Mouse (Mus musculus): ENCODE measurements around the gene Mad2l2. TPM values are rescaled to one million over a fixed set of nuclear protein-coding genes. Genes with fewer than 3 reads are reported as not detected.

Mad2l2 gene
- total and polyA plus RNA-seq, 2 experiments from 2014 or later: 56.5 to 102 TPM

DNA sequence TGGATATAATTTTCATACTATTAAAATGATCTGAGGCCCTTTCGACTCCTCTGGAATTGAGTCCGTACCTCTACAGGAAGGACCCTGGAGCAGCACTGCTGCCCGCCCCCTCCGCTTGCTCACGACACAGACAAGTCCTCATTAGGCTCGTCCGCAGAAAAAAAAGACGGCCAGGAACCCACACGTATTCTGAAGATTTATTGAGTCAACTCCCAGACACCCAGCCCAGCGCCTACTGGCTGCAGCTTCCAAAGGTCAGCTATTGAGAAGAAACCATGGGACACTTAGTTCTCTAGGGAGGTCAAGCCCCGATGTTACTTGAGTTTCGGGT, 9.5 kb downstream of the Mad2l2 start:
- whole genome bisulfite sequencing: under 1% methylated on average over 12 of the region's 12 CpGs
- no peaks in the 10 kb centered on the region for H3K9me3 ChIP-seq (ENCODE audit: low read length)
- no peaks in the 10 kb centered on the region for H3K4me1 ChIP-seq (ENCODE audit: insufficient read depth, low read length)
- peak overlapping the region; percentile 59 for H3K4me3 ChIP-seq (ENCODE audit: low read length)
- no peaks in the 10 kb centered on the region for H3K27me3 ChIP-seq (ENCODE audit: insufficient read depth, low read length)
- no peak for TF ChIP-seq CTCF (IDR thresholded peaks at IDR 0.05; ENCODE audit: low read depth)
- peak overlapping the region; percentile 87 for H3K27ac ChIP-seq
- DNase-seq (ENCODE audit: low spot score) (no peak), ATAC-seq (peak; percentile 13)
- peak overlapping the region; percentile 61 for H3K9ac ChIP-seq (replicated peaks; ENCODE audit: low read length)
- peaks cover 7% of the 10 kb centered on the region; the same call in 1 of the 2 replicates for H3K36me3 ChIP-seq (ENCODE audit: insufficient read depth, low read length)
- peak overlapping the region; percentile 85 for H3K4me2 ChIP-seq (ENCODE audit: low read depth, low read length)

DNA sequence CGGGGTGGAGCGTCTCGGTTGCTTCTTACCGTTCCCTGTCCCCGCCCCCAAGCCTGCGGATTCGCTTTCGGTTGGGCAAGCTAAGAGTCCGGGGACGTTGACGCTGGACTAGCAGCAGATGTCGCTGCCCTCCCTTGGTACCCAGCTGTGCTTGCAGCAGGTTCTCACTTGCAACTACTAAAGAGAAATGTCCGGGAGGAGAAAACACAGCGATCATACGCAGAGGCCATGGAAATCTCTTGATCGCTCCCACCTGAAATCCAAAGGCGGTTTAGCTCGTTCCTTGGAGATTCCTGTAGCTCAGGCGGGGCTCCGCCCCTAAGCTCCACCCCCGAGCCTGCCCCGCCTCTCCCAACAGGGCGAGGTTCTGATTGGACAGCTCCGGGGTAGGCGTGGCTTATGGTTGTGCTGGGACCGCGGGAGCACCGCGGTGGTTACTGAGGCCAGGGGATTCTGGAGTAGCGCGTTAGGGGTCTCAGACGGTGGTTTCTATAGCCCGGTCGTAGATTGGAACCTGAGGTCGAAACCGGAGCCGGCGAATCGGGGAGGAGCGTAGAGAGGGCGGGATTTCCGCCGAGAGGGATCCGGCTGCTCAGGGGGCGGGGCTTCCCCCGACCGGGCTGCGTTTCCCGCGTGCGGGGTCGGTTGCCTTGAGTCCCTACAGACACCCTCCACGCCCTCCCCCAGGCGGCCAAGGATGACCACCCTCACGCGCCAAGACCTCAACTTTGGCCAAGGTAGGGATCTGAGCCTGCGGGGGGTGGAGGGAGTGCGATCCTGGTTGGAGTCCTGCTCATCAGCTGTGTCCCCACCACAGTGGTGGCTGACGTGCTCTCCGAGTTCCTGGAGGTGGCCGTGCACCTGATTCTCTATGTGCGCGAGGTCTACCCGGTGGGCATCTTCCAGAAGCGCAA, 10.2 kb downstream of the Mad2l2 start:
- H3K4me2 ChIP-seq (ENCODE audit: low read depth, low read length): peak overlapping the region; percentile 85
- ATAC-seq: peak; percentile 97
- peak overlapping the region; percentile 87 for H3K27ac ChIP-seq
- H3K4me1 ChIP-seq (ENCODE audit: insufficient read depth, low read length): no peaks in the 10 kb centered on the region
- under 1% methylated on average over 63 of the region's 65 CpGs for WGBS
- peak; percentile 74 for TF ChIP-seq CTCF (IDR thresholded peaks at IDR 0.05; ENCODE audit: low read depth)
- no peaks in the 10 kb centered on the region for H3K27me3 ChIP-seq (ENCODE audit: insufficient read depth, low read length)
- H3K4me3 ChIP-seq (ENCODE audit: low read length): peak overlapping the region; percentile 59
- H3K36me3 ChIP-seq (ENCODE audit: insufficient read depth, low read length): peaks cover 10% of the 10 kb centered on the region
- peak; percentile 94 for DNase-seq (ENCODE audit: low spot score)
- peak overlapping the region; percentile 61 for H3K9ac ChIP-seq (replicated peaks; ENCODE audit: low read length)
- no peaks in the 10 kb centered on the region for H3K9me3 ChIP-seq (ENCODE audit: low read length)

DNA sequence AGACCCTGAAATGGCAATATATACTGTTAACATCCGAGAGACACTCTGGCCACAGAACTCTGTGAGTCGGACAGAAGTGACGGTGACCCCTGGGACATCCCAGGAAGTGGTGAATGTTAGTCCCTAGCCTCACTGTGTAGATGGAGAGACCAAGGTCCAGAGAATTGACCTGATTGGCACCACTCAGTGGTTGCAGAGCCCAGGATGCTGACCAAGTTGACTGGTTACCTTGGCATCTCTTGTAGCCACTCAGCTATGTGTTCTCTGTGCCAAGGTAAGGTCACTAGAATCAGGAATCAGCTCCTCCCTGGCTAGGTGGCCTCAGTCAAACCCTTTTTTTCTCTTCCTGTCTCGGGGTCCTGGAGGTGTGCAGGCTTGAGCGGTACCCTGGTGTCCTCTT, 13.5 kb downstream of the Mad2l2 start:
- no peak overlapping the region for H3K4me3 ChIP-seq (ENCODE audit: low read length)
- peaks cover 25% of the 10 kb centered on the region for H3K36me3 ChIP-seq (ENCODE audit: insufficient read depth, low read length)
- DNase-seq (ENCODE audit: low spot score) (no peak), ATAC-seq (no peak)
- no peaks in the 10 kb centered on the region for H3K9me3 ChIP-seq (ENCODE audit: low read length)
- H3K4me2 ChIP-seq (ENCODE audit: low read depth, low read length): no peak overlapping the region
- 83% methylated on average over 5 of the region's 5 CpGs for WGBS
- no peak for TF ChIP-seq CTCF (IDR thresholded peaks at IDR 0.05; ENCODE audit: low read depth)
- no peaks in the 10 kb centered on the region for H3K27me3 ChIP-seq (ENCODE audit: insufficient read depth, low read length)
- H3K9ac ChIP-seq (replicated peaks; ENCODE audit: low read length): no peak overlapping the region
- H3K27ac ChIP-seq: no peak overlapping the region
- H3K4me1 ChIP-seq (ENCODE audit: insufficient read depth, low read length): no peaks in the 10 kb centered on the region

DNA sequence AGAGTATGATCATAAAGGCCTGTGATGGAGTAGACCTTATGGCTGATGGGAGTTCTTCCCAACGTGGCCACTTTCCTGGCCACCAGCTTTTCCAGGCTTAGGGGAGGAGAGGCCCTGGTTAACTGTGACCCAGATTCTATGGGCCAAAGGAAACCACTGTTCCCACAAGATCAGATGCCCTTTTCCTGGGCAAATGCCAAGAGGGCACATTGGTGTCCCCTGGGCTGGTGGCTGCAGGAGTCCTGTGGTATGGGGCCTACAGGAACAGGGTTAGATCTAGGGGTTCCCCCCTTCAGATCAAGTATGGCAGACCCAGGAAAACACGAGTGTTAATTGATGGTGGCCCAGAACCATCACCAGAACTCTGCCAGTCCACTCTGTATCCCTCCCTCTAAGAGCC, 17.5 kb downstream of the Mad2l2 start:
- Histone ChIP-seq H3K27ac (no peak overlapping the region), H3K4me1 (ENCODE audit: insufficient read depth, low read length) (no peaks in the 10 kb centered on the region), H3K9me3 (ENCODE audit: low read length) (no peaks in the 10 kb centered on the region), H3K4me3 (ENCODE audit: low read length) (no peak overlapping the region), H3K36me3 (ENCODE audit: insufficient read depth, low read length) (peaks cover 28% of the 10 kb centered on the region), H3K4me2 (ENCODE audit: low read depth, low read length) (no peak overlapping the region), H3K9ac (replicated peaks; ENCODE audit: low read length) (no peak overlapping the region), H3K27me3 (ENCODE audit: insufficient read depth, low read length) (no peaks in the 10 kb centered on the region)
- ATAC-seq (no peak), DNase-seq (ENCODE audit: low spot score) (no peak)
- TF ChIP-seq CTCF (IDR thresholded peaks at IDR 0.05; ENCODE audit: low read depth): no peak
- 91% methylated on average over 2 of the region's 2 CpGs for WGBS

DNA sequence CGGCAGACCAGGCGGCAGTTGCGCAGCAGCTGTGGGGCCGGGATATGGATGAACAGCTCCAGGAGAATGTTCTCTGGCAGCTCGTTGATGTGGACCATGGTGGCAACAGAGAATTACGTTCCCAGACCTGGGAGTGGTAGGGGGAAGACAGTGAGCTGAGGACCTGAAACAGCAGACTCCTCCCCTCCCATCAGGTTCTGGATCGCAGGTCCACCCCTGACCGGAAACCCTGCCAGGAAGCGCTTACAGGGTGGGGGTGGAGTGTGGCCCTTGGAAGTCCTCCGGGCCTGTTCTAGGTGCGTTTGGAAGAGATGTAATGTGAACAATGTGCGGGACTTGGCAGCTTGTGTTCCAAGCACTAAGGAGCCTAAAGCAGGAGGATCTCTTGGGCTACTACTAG, 19.4 kb downstream of the Mad2l2 start:
- Histone ChIP-seq H3K4me1 (ENCODE audit: insufficient read depth, low read length) (no peaks in the 10 kb centered on the region), H3K27me3 (ENCODE audit: insufficient read depth, low read length) (no peaks in the 10 kb centered on the region), H3K27ac (no peak overlapping the region), H3K36me3 (ENCODE audit: insufficient read depth, low read length) (peaks cover 35% of the 10 kb centered on the region), H3K4me3 (ENCODE audit: low read length) (no peak overlapping the region), H3K9ac (replicated peaks; ENCODE audit: low read length) (no peak overlapping the region), H3K4me2 (ENCODE audit: low read depth, low read length) (no peak overlapping the region), H3K9me3 (ENCODE audit: low read length) (no peaks in the 10 kb centered on the region)
- 78% methylated on average over 12 of the region's 12 CpGs for WGBS
- ATAC-seq: no peak
- no peak for TF ChIP-seq CTCF (IDR thresholded peaks at IDR 0.05; ENCODE audit: low read depth)
- DNase-seq (ENCODE audit: low spot score): no peak

DNA sequence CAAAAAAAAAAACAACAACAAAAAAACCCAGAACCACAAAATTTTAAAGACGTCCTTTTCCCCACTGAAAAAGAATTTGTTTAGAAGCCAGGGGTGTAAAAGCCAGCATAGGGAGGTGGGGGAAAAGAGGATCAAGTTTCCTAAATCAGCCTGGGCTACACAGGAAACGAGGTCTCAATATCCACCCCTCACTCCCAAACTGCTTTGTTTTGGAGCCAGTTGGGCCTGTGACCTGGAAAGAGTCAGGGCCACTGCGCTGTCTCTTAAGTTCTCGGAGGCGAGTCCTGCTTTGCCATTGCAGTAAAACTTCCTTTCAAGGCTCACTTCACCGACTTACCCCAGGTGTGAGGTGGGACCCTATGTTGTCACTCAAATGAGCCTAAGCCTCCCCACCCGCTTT, 20.1 kb downstream of the Mad2l2 start:
- Histone ChIP-seq H3K9me3 (ENCODE audit: low read length) (no peaks in the 10 kb centered on the region), H3K36me3 (ENCODE audit: insufficient read depth, low read length) (peaks cover 31% of the 10 kb centered on the region), H3K4me2 (ENCODE audit: low read depth, low read length) (no peak overlapping the region), H3K4me3 (ENCODE audit: low read length) (no peak overlapping the region), H3K27me3 (ENCODE audit: insufficient read depth, low read length) (no peaks in the 10 kb centered on the region), H3K9ac (replicated peaks; ENCODE audit: low read length) (no peak overlapping the region), H3K4me1 (ENCODE audit: insufficient read depth, low read length) (no peaks in the 10 kb centered on the region), H3K27ac (no peak overlapping the region)
- DNase-seq (ENCODE audit: low spot score): no peak
- 75% methylated on average over 7 of the region's 7 CpGs for WGBS
- TF ChIP-seq CTCF (IDR thresholded peaks at IDR 0.05; ENCODE audit: low read depth): no peak
- no peak for ATAC-seq

DNA sequence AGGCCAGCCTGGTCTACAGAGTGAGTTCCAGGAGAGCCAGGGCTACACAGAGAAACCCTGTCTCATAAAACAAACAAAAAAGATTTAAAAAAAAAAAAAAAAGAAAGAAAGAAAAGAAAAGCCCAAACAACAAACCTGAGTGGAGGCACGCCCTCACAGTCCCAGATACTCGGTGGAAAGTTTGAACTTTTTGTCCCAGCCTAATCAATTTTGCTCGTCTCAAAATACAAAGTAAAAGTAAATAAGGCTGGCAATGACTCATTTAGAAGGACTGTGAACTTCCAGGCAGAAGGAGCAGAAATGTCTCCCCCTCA, 20.7 kb downstream of the Mad2l2 start:
- no peaks in the 10 kb centered on the region for H3K27me3 ChIP-seq (ENCODE audit: insufficient read depth, low read length)
- peaks cover 30% of the 10 kb centered on the region for H3K36me3 ChIP-seq (ENCODE audit: insufficient read depth, low read length)

More for the DNA sequence above, 20.7 kb downstream of the Mad2l2 start:
- DNase-seq (ENCODE audit: low spot score): no peak
- Histone ChIP-seq H3K4me1 (ENCODE audit: insufficient read depth, low read length) (no peaks in the 10 kb centered on the region), H3K9ac (replicated peaks; ENCODE audit: low read length) (peak overlapping the region; percentile 80; the same call in 1 of the 2 replicates), H3K27ac (peak overlapping the region; percentile 95; the same call in 1 of the 2 replicates), H3K4me3 (ENCODE audit: low read length) (peak overlapping the region; percentile 61), H3K9me3 (ENCODE audit: low read length) (no peaks in the 10 kb centered on the region), H3K4me2 (ENCODE audit: low read depth, low read length) (peak overlapping the region; percentile 94)
- ATAC-seq: no peak
- no peak for TF ChIP-seq CTCF (IDR thresholded peaks at IDR 0.05; ENCODE audit: low read depth)
- 42% methylated on average over 3 of the region's 3 CpGs for WGBS

Data from hindbrain, postnatal 0 days (tissue).